Mouse (Mus musculus): ENCODE measurements at regions not wholly inside any gene's neighbourhood (a gene's known extent, or its start where the extent isn't known, plus 50 kb on each side); places are given as distances from the start of the nearest gene placed in this dataset.

GRCm38 (mm10) chr8:92171578-92171977, 185.8 kb upstream of the Irx5 start:
- Histone ChIP-seq H3K27ac (ENCODE audit: low read depth, low read length) (no peak overlapping the region), H3K4me2 (ENCODE audit: low read depth, low read length, poor library complexity, severe bottlenecking) (no peak overlapping the region), H3K9ac (replicated peaks; ENCODE audit: low read length, poor library complexity, severe bottlenecking) (no peak overlapping the region), H3K9me3 (ENCODE audit: low read length) (no peaks in the 10 kb centered on the region), H3K4me3 (ENCODE audit: low read depth, low read length) (no peak overlapping the region), H3K36me3 (ENCODE audit: insufficient read depth, low read length) (no peaks in the 10 kb centered on the region), H3K27me3 (ENCODE audit: insufficient read depth, low read length) (no peaks in the 10 kb centered on the region), H3K4me1 (ENCODE audit: insufficient read depth, low read length) (no peaks in the 10 kb centered on the region)
- no peak for TF ChIP-seq CTCF (IDR thresholded peaks at IDR 0.05)
- ATAC-seq (ENCODE audit: low FRiP score) (no peak), DNase-seq (ENCODE audit: low spot score) (no peak)
- 68% methylated on average over 2 of the region's 2 CpGs for WGBS

DNA sequence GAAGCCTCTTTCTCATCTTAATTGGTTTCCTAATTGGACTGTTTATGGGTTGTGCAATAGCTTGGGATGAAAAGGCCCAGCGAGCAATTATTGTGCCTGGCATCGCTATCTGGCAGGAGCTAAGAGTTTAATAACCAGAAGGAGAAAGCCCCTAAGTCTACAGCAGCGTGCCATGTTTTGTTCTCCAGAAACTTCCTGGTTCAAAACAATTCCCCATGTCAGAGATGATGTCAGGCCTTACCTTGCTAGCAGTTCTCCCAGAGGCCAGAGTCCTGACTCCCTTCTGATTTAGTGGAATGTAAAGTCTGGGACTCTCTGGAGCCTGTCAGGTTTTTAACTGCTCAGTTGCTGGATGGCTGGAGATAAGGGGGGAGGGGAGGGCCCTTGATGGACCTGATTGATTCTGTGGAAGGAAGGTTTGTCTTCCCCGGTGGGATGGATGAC, 190.1 kb upstream of the Irx5 start:
- Histone ChIP-seq H3K27ac (ENCODE audit: low read depth, low read length) (no peak overlapping the region), H3K27me3 (ENCODE audit: insufficient read depth, low read length) (no peaks in the 10 kb centered on the region), H3K4me1 (ENCODE audit: insufficient read depth, low read length) (no peaks in the 10 kb centered on the region), H3K4me2 (ENCODE audit: low read depth, low read length, poor library complexity, severe bottlenecking) (no peak overlapping the region), H3K4me3 (ENCODE audit: low read depth, low read length) (no peak overlapping the region), H3K36me3 (ENCODE audit: insufficient read depth, low read length) (no peaks in the 10 kb centered on the region), H3K9ac (replicated peaks; ENCODE audit: low read length, poor library complexity, severe bottlenecking) (no peak overlapping the region), H3K9me3 (ENCODE audit: low read length) (no peaks in the 10 kb centered on the region)
- no peak for ATAC-seq (ENCODE audit: low FRiP score)
- peak; percentile 38 for DNase-seq (ENCODE audit: low spot score)
- no peak for TF ChIP-seq CTCF (IDR thresholded peaks at IDR 0.05)
- 25% methylated on average over 4 of the region's 4 CpGs for WGBS

DNA sequence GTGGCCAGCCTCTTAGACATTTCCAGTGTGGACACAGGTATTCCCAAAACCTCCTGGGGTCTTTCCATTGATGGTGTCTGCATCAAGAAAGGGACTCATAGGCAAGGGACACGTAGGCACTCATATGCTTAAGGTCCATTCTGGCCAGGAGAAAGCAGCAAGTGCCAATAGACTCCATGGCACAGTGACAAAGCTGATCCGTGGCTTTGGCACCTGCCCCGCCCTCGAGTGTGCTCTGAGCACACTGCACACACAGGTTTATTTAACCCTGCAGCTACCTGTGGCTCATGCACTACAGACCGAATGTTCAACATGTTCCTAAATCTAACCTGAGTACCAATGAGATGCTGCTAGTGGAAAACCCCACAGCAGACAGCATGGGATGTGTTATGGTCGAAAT, 192.1 kb upstream of the Irx5 start:
- no peak for ATAC-seq (ENCODE audit: low FRiP score)

DNA sequence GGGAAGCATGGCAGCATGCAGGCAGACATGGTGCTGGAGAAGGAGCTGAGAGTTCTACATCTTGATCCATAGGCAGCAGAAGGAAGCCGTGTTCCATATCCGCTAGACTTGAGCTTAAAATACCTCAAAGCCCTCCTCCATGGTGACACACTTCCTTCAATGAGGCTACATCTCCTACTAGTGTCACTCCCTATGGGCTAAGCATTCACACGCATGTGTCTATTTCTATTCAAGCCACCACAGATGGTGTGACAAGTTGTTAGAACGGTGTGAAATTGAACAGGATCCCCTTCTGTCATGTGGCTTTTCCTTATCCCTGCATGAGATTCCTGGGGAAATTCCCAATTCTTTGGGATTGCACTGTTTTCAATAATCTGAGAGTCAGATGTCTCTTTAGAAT, 192.9 kb upstream of the Irx5 start:
- Histone ChIP-seq H3K27ac (ENCODE audit: low read depth, low read length) (no peak overlapping the region), H3K9ac (replicated peaks; ENCODE audit: low read length, poor library complexity, severe bottlenecking) (no peak overlapping the region), H3K36me3 (ENCODE audit: insufficient read depth, low read length) (no peaks in the 10 kb centered on the region), H3K4me1 (ENCODE audit: insufficient read depth, low read length) (no peaks in the 10 kb centered on the region; the same call in 1 of the 2 replicates), H3K4me2 (ENCODE audit: low read depth, low read length, poor library complexity, severe bottlenecking) (no peak overlapping the region), H3K27me3 (ENCODE audit: insufficient read depth, low read length) (no peaks in the 10 kb centered on the region), H3K9me3 (ENCODE audit: low read length) (no peaks in the 10 kb centered on the region), H3K4me3 (ENCODE audit: low read depth, low read length) (no peak overlapping the region)
- no peak for ATAC-seq (ENCODE audit: low FRiP score)
- no peak for TF ChIP-seq CTCF (IDR thresholded peaks at IDR 0.05)
- DNase-seq (ENCODE audit: low spot score), result no peak
- 94% methylated on average over 4 of the region's 4 CpGs for WGBS

More for the DNA sequence above, 192.1 kb upstream of the Irx5 start:
- TF ChIP-seq CTCF (IDR thresholded peaks at IDR 0.05), result no peak
- DNase-seq (ENCODE audit: low spot score), result no peak
- H3K4me2 ChIP-seq (ENCODE audit: low read depth, low read length, poor library complexity, severe bottlenecking), result no peak overlapping the region
- H3K9me3 ChIP-seq (ENCODE audit: low read length), result no peaks in the 10 kb centered on the region
- H3K9ac ChIP-seq (replicated peaks; ENCODE audit: low read length, poor library complexity, severe bottlenecking), result no peak overlapping the region
- H3K4me3 ChIP-seq (ENCODE audit: low read depth, low read length), result no peak overlapping the region
- H3K36me3 ChIP-seq (ENCODE audit: insufficient read depth, low read length), result no peaks in the 10 kb centered on the region
- H3K4me1 ChIP-seq (ENCODE audit: insufficient read depth, low read length), result no peaks in the 10 kb centered on the region; the same call in 1 of the 2 replicates
- 83% methylated on average over 6 of the region's 6 CpGs for WGBS
- no peak overlapping the region for H3K27ac ChIP-seq (ENCODE audit: low read depth, low read length)
- no peaks in the 10 kb centered on the region for H3K27me3 ChIP-seq (ENCODE audit: insufficient read depth, low read length)

DNA sequence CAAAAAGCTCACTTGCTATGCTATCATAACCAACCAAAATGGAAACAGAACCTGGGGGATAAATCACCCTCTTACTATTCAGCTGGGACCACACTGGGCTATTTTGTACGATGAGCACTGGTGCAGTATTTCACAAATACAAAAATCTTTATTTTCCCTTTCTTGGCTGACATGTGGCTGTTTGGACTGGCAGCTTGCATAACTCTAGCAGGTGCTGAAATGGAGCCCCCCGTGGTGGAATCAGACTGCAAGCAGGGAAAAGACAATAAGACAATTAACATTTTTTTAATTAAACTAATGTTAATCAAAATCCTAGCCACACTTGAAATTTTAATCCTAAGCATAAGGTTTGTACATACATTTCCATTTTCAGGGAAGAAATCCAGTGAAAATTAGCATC, 196.4 kb upstream of the Irx5 start:
- Histone ChIP-seq H3K9ac (replicated peaks; ENCODE audit: low read length, poor library complexity, severe bottlenecking) (no peak overlapping the region), H3K4me1 (ENCODE audit: insufficient read depth, low read length) (no peaks in the 10 kb centered on the region; the same call in 1 of the 2 replicates), H3K4me2 (ENCODE audit: low read depth, low read length, poor library complexity, severe bottlenecking) (no peak overlapping the region), H3K36me3 (ENCODE audit: insufficient read depth, low read length) (no peaks in the 10 kb centered on the region), H3K27ac (ENCODE audit: low read depth, low read length) (no peak overlapping the region), H3K9me3 (ENCODE audit: low read length) (no peaks in the 10 kb centered on the region), H3K4me3 (ENCODE audit: low read depth, low read length) (no peak overlapping the region), H3K27me3 (ENCODE audit: insufficient read depth, low read length) (no peaks in the 10 kb centered on the region; the same call in 1 of the 2 replicates)
- 35% methylated on average over 2 of the region's 2 CpGs for WGBS
- TF ChIP-seq CTCF (IDR thresholded peaks at IDR 0.05), result no peak
- DNase-seq (ENCODE audit: low spot score) (peak; percentile 26), ATAC-seq (ENCODE audit: low FRiP score) (no peak)

- whole genome bisulfite sequencing, result 38% methylated on average over 10 of the region's 10 CpGs
- peaks cover 4% of the 10 kb centered on the region; the same call in 1 of the 2 replicates for H3K27me3 ChIP-seq (ENCODE audit: insufficient read depth, low read length)
Observed at GRCm38 (mm10) chr8:92158219-92158618, 199.2 kb upstream of the Irx5 start.

More at GRCm38 (mm10) chr8:92158219-92158618, 199.2 kb upstream of the Irx5 start:
- no peaks in the 10 kb centered on the region for H3K36me3 ChIP-seq (ENCODE audit: insufficient read depth, low read length)
- no peak overlapping the region for H3K4me3 ChIP-seq (ENCODE audit: low read depth, low read length)
- H3K9ac ChIP-seq (replicated peaks; ENCODE audit: low read length, poor library complexity, severe bottlenecking), result no peak overlapping the region
- H3K9me3 ChIP-seq (ENCODE audit: low read length), result no peaks in the 10 kb centered on the region
- H3K4me2 ChIP-seq (ENCODE audit: low read depth, low read length, poor library complexity, severe bottlenecking), result no peak overlapping the region
- ATAC-seq (ENCODE audit: low FRiP score) (no peak), DNase-seq (ENCODE audit: low spot score) (no peak)
- no peak for TF ChIP-seq CTCF (IDR thresholded peaks at IDR 0.05)
- H3K4me1 ChIP-seq (ENCODE audit: insufficient read depth, low read length), result no peaks in the 10 kb centered on the region; the same call in 1 of the 2 replicates
- no peak overlapping the region for H3K27ac ChIP-seq (ENCODE audit: low read depth, low read length)

Measured in midbrain, postnatal 0 days (tissue).